Comparison of ENCODE assay signal across 31 mouse cellular contexts in the genomic region with DNA sequence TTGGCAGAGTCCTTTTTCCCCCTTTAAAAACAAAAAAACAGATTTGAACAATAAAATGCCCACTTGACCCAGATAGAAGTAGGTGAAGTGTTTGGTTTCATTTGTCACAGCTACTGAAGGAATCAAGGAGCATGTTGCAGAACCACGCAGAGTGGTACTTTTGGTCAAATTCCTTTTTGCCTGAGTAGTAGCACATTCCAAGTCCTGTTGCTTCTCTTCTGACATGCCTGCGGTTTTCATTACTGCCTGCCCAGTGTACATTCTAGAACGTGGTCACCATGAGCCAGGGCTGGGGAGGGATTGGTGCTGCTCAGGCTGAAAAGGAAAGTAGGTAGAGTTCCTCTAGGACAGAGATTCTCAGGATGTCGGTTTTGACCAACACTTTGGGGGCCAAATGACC. TPM values are rescaled to one million over a fixed set of nuclear protein-coding genes. Genes with fewer than 3 reads are reported as not detected.
A peak's percentile ranks its signal among the peaks of the same experiment; 100 is the strongest.
DNase-seq lines count a peak whose midpoint lies in the region; ATAC-seq and TF ChIP-seq lines count a peak whose summit lies in the region.
"Had no signal": no experiment of that assay in that cellular context is flagged by ENCODE, and none has a peak within 500 bp of the region (broad histone marks: within the 10 kb centered on the region; RNA-seq: fewer than 3 reads in every experiment).

No protein-coding gene starts in this region.

- H3K4me1 ChIP-seq in embryonic fibroblast, embryonic 13.5 days (ENCODE audit: control insufficient read depth, insufficient read depth, low read length), result peaks cover 18% of the 10 kb centered on the region
- H3K4me1 ChIP-seq in midbrain, embryonic 13.5 days (replicated peaks), result peaks cover 20% of the 10 kb centered on the region
- H3K4me1 ChIP-seq in midbrain, embryonic 14.5 days (ENCODE audit: control insufficient read depth, insufficient read depth, low read length), result 0 out of 2 replicates have a peak, but pooled peaks cover 4% of the 10 kb centered on the region
- H3K4me1 ChIP-seq: forebrain, embryonic 10.5 days; heart, embryonic 10.5 days; neural tube, embryonic 12.5 days had no signal

- no peaks in the 10 kb centered on the region for H3K27me3 ChIP-seq in midbrain, embryonic 13.5 days
- H3K27me3 ChIP-seq in midbrain, embryonic 14.5 days (ENCODE audit: control insufficient read depth, insufficient read depth, low read length), result no peaks in the 10 kb centered on the region
- H3K27me3 ChIP-seq: forebrain, embryonic 15.5 days; hindbrain, embryonic 12.5 days; intestine, embryonic 15.5 days; limb, embryonic 12.5 days; liver, embryonic 15.5 days; megakaryocyte, embryonic 14.5 days; midbrain, embryonic 12.5 days; neural tube, embryonic 12.5 days had no signal

- H3K4me2 ChIP-seq in midbrain, embryonic 13.5 days (replicated peaks), result no peak overlapping the region
- no peak overlapping the region for H3K4me2 ChIP-seq in midbrain, embryonic 14.5 days (ENCODE audit: low read length)
- H3K4me2 ChIP-seq: forebrain, embryonic 15.5 days; hindbrain, embryonic 12.5 days; intestine, embryonic 15.5 days; limb, embryonic 12.5 days; liver, embryonic 15.5 days; midbrain, embryonic 12.5 days; neural tube, embryonic 12.5 days had no signal

- 0 out of 2 replicates have a peak overlapping the region, but pooled peaks have one; percentile 14 for H3K27ac ChIP-seq in embryonic fibroblast, embryonic 13.5 days (ENCODE audit: insufficient read depth, low read length)
- H3K27ac ChIP-seq in midbrain, embryonic 13.5 days, result no peak overlapping the region
- H3K27ac ChIP-seq in midbrain, embryonic 14.5 days (replicated peaks; ENCODE audit: low read depth, low read length), result no peak overlapping the region
- H3K27ac ChIP-seq: forebrain, embryonic 10.5 days; forebrain, embryonic 15.5 days; heart, embryonic 10.5 days; hindbrain, embryonic 12.5 days; hindbrain, postnatal 0 days; intestine, embryonic 15.5 days; kidney, postnatal 0 days; limb, embryonic 12.5 days; liver, embryonic 15.5 days; midbrain, embryonic 12.5 days; neural tube, embryonic 12.5 days; stomach, postnatal 0 days had no signal

- H3K36me3 ChIP-seq in midbrain, embryonic 13.5 days, result peaks cover 28% of the 10 kb centered on the region
- H3K36me3 ChIP-seq in midbrain, embryonic 14.5 days (ENCODE audit: control insufficient read depth, insufficient read depth, low read length), result peaks cover 42% of the 10 kb centered on the region

- no peak for TF ChIP-seq CTCF in embryonic fibroblast, embryonic 13.5 days (IDR thresholded peaks at IDR 0.05; ENCODE audit: borderline replicate concordance, insufficient read depth, low read length)

- ATAC-seq in midbrain, embryonic 13.5 days, result no peak
- ATAC-seq in midbrain, embryonic 14.5 days (ENCODE audit: low FRiP score, low TSS enrichment), result no peak
- ATAC-seq: activated CD4-positive, CD25-positive, alpha-beta regulatory T cell, adult 4 months; forebrain, embryonic 15.5 days; hindbrain, postnatal 0 days; intestine, embryonic 15.5 days had no signal

- H3K9ac ChIP-seq in midbrain, embryonic 13.5 days (replicated peaks), result no peak overlapping the region
- no peak overlapping the region for H3K9ac ChIP-seq in midbrain, embryonic 14.5 days (replicated peaks; ENCODE audit: low read length)
- H3K9ac ChIP-seq: forebrain, embryonic 15.5 days; hindbrain, embryonic 12.5 days; intestine, embryonic 15.5 days; limb, embryonic 12.5 days; liver, embryonic 15.5 days; midbrain, embryonic 12.5 days; neural tube, embryonic 12.5 days had no signal

- no peak overlapping the region for H3K4me3 ChIP-seq in embryonic fibroblast, embryonic 13.5 days (ENCODE audit: insufficient read depth, low read length)
- no peak overlapping the region for H3K4me3 ChIP-seq in midbrain, embryonic 13.5 days (replicated peaks)
- H3K4me3 ChIP-seq in midbrain, embryonic 14.5 days (replicated peaks; ENCODE audit: low read depth, low read length), result no peak overlapping the region
- H3K4me3 ChIP-seq: forebrain, embryonic 10.5 days; forebrain, embryonic 15.5 days; heart, embryonic 10.5 days; hindbrain, embryonic 12.5 days; intestine, embryonic 15.5 days; limb, embryonic 12.5 days; liver, embryonic 15.5 days; megakaryocyte, embryonic 14.5 days; midbrain, embryonic 12.5 days; neural tube, embryonic 12.5 days had no signal

- no peaks in the 10 kb centered on the region for H3K9me3 ChIP-seq in midbrain, embryonic 13.5 days
- H3K9me3 ChIP-seq in midbrain, embryonic 14.5 days (ENCODE audit: control insufficient read depth, low read length), result no peaks in the 10 kb centered on the region
- H3K9me3 ChIP-seq: forebrain, embryonic 10.5 days; forebrain, embryonic 15.5 days; heart, embryonic 10.5 days; hindbrain, embryonic 12.5 days; intestine, embryonic 15.5 days; limb, embryonic 12.5 days; liver, embryonic 15.5 days; megakaryocyte, embryonic 14.5 days; midbrain, embryonic 12.5 days; neural tube, embryonic 12.5 days had no signal

- no peak for TF ChIP-seq POLR2A in embryonic fibroblast, embryonic 13.5 days (IDR thresholded peaks at IDR 0.05; ENCODE audit: low read depth, low read length)

- 92% methylated on average over 4 of the region's 4 CpGs for WGBS in midbrain, embryonic 13.5 days
- WGBS in midbrain, embryonic 14.5 days, result 88% methylated on average over 4 of the region's 4 CpGs

- DNase-seq in 3134 (ENCODE audit: extremely low read depth, insufficient read length, low spot score) (peak; percentile 70), 3T3-L1 (ENCODE audit: low read depth, low spot score) (peak; percentile 71)
- DNase-seq in lung, postnatal 36 days, result peak; percentile 46
- DNase-seq in kidney, adult 11 months, result no peak
- DNase-seq in midbrain, embryonic 14.5 days, result no peak
- DNase-seq: adrenal gland, adult 8-10 months; cerebellum, adult 2 months; cerebellum, postnatal 14 days; heart, postnatal 36 days; kidney, adult 8-10 months; kidney, postnatal 4 days; layer of hippocampus, postnatal 36 days; right cerebral cortex, postnatal 4 days; thymus, adult 18-20 months; thymus, postnatal 25 days had no signal

RNA-seq across cellular contexts. Expression of a gene that starts 16.1 kb away (rescaled TPM):
- 90.7 and 102 TPM in 2 replicates for polyA plus RNA-seq in embryonic fibroblast, embryonic 13.5 days (2011; ENCODE audit: insufficient read length, low read depth, missing spikeins)
- polyA plus RNA-seq in midbrain, embryonic 13.5 days (2015; fragmentation: Nextera tagmentation; extraction: Ambion mirVana), result 31.3 and 35.4 TPM in 2 replicates
- 25.5 and 26.5 TPM in 2 replicates for polyA plus RNA-seq in midbrain, embryonic 14.5 days (2014; fragmentation: Nextera tagmentation; extraction: Ambion mirVana)

RNA-seq across cellular contexts. Expression of a gene that starts 53.9 kb away (rescaled TPM):
- polyA plus RNA-seq in embryonic fibroblast, embryonic 13.5 days (2011; ENCODE audit: insufficient read length, low read depth, missing spikeins), result 86.8 and 118 TPM in 2 replicates
- polyA plus RNA-seq in midbrain, embryonic 13.5 days (2015; fragmentation: Nextera tagmentation; extraction: Ambion mirVana), result 30.3 and 38.7 TPM in 2 replicates
- polyA plus RNA-seq in midbrain, embryonic 14.5 days (2014; fragmentation: Nextera tagmentation; extraction: Ambion mirVana), result 49.9 and 50.0 TPM in 2 replicates

Comparison
In these comparisons a context has a peak if more than half of its experiments do, and no peak if none do; other contexts are left out.
1. DNase-seq: peak in 3134 (single experiment), 3T3-L1 (single experiment) and lung, postnatal 36 days (single experiment); none in kidney, adult 11 months (single experiment) and midbrain, embryonic 14.5 days (single experiment).